Mouse (Mus musculus) liver, embryonic 14.5 days (tissue): ENCODE measurements around the gene Olfr1369-ps1. TPM values are rescaled to one million over a fixed set of nuclear protein-coding genes. Genes with fewer than 3 reads are reported as not detected.

ENCODE experiments used
- ATAC-seq: fragments of 200-750 bp; cut with Nextera tagmentation; 2 replicates; pipeline ENCODE4 v1.8.0; 2017; ENCODE audit warnings: moderate number of reproducible peaks, mild to moderate bottlenecking, moderate library complexity; ENCODE audit not compliant: insufficient read depth
- DNase-seq, 3 experiments: peaks; one replicate each; pipeline ENCODE4 v3.0.0-alpha.2; 2012 to 2013; ENCODE audit warnings: low read depth in 3 of 3, low spot score in 3 of 3
- H3K27ac ChIP-seq: fragments of 300-500 bp; sonication (generic); 2 replicates; pipeline ENCODE4 v1.5.1; 2014; ENCODE audit warnings: moderate library complexity, mild to moderate bottlenecking, control low read depth, inconsistent platforms
- H3K27me3 ChIP-seq: fragments of 300-500 bp; sonication (generic); 2 replicates; pipeline ENCODE4 v1.6.1; 2014; ENCODE audit warnings: mild to moderate bottlenecking, low read length, moderate library complexity; ENCODE audit not compliant: control insufficient read depth, insufficient read depth
- H3K36me3 ChIP-seq: fragments of 300-500 bp; sonication (generic); replicated peaks from 2 replicates; pipeline ENCODE4 v1.6.1; 2014; ENCODE audit warnings: low read depth; ENCODE audit not compliant: control insufficient read depth, insufficient read depth
- H3K4me1 ChIP-seq, 2 experiments: fragments of 200-500 bp in 1 of 2; fragments of 300-500 bp in 1 of 2; sonication (generic) in 1 of 2; replicated peaks; 2 replicates each; pipeline ENCODE4 v1.6.1; 2012 to 2014; ENCODE audit warnings: antibody characterized with exemption in 1 of 2, inconsistent platforms in 1 of 2, low read length in 1 of 2; ENCODE audit not compliant: control insufficient read depth in 2 of 2, insufficient read depth in 2 of 2
- H3K4me2 ChIP-seq: fragments of 300-500 bp; sonication (generic); 2 replicates; pipeline ENCODE4 v1.6.1; 2014; ENCODE audit warnings: low read depth, mild to moderate bottlenecking, control low read depth, moderate library complexity
- H3K4me3 ChIP-seq, 2 experiments: fragments of 200-500 bp in 1 of 2; fragments of 300-500 bp in 1 of 2; sonication (generic) in 1 of 2; 2 replicates each; pipeline ENCODE4 v1.5.1; 2012 to 2014; ENCODE audit warnings: low read depth in 2 of 2, low read length in 2 of 2, mild to moderate bottlenecking in 2 of 2, control low read depth in 1 of 2, inconsistent platforms in 1 of 2, moderate library complexity in 1 of 2; ENCODE audit not compliant: insufficient read depth in 1 of 2
- H3K9ac ChIP-seq: fragments of 300-500 bp; sonication (generic); replicated peaks from 2 replicates; pipeline ENCODE4 v1.6.1; 2014; ENCODE audit warnings: mild to moderate bottlenecking, control low read depth, moderate library complexity
- H3K9me3 ChIP-seq: fragments of 300-500 bp; sonication (generic); 2 replicates; pipeline ENCODE4 v1.6.1; 2016; ENCODE audit warnings: low read length, mixed read lengths; ENCODE audit not compliant: control insufficient read depth
- CTCF ChIP-seq: IDR thresholded peaks from 2 replicates; pipeline ENCODE4 v1.5.1; 2016; ENCODE audit warnings: antibody characterized with exemption, low read depth, control low read depth
- EP300 ChIP-seq: IDR thresholded peaks from 2 replicates; pipeline ENCODE4 v1.6.1; 2016; ENCODE audit warnings: antibody characterized with exemption, low read depth
- WGBS: fragments of 180-500 bp; shearing (Covaris S2); extraction: QIAGEN DNeasy Blood & Tissue Kit; methylation state at CpG from one replicate; pipeline ENCODE4 v1.1.7; 2014; ENCODE audit not compliant: insufficient replicate concordance; 5-methylcytosine and 5-hydroxymethylcytosine counted together
- polyA plus RNA-seq, 2 experiments: library from polyadenylated mRNA; depleted of rRNA in 1 of 2; stranded (reverse) in 1 of 2; unstranded in 1 of 2; fragments of >200 nt; fragmentation: Nextera tagmentation in 1 of 2; extraction: Ambion mirVana in 1 of 2; gene quantifications; 2 replicates each; pipeline versions ENCODE4 v1.2.1 to v1.2.3; 2012 to 2014

Olfr1369-ps1 gene
- polyA plus RNA-seq, 2 experiments: 0.03 TPM; not detected in 1

- Histone ChIP-seq H3K27ac (peak overlapping the region; percentile 83), H3K4me1 (peaks cover 8 to 13% of the 10 kb centered on the region in 2 experiments), H3K27me3 (no peaks in the 10 kb centered on the region; the same call in 1 of the 2 replicates), H3K36me3 (no peaks in the 10 kb centered on the region), H3K4me3 (peak overlapping the region; percentile 77 to 98; a peak in 3 of 4 replicates), H3K9ac (peak overlapping the region; percentile 81), H3K9me3 (no peaks in the 10 kb centered on the region), H3K4me2 (peak overlapping the region; percentile 99)
- TF ChIP-seq CTCF: no peak
- no peak; the same call in 1 of the 2 replicates for TF ChIP-seq EP300
- peak; percentile 44; the same call in 1 of the 2 replicates for ATAC-seq
- peak in 1 of 3 experiments; percentile 56 for DNase-seq
- under 1% methylated on average over 8 of the region's 8 CpGs for WGBS
Measured at GRCm38 (mm10) chr13:21167910-21168300, 56.6 kb downstream of the Olfr1369-ps1 start.

- peak overlapping the region; percentile 83 for H3K27ac ChIP-seq
- H3K9ac ChIP-seq: peak overlapping the region; percentile 81
- no peak for TF ChIP-seq EP300
- no peak for TF ChIP-seq CTCF
- no peaks in the 10 kb centered on the region; the same call in 1 of the 2 replicates for H3K27me3 ChIP-seq
- no peak for ATAC-seq
- peak in 1 of 3 experiments; percentile 65 for DNase-seq
- H3K4me1 ChIP-seq: peaks cover 8 to 19% of the 10 kb centered on the region in 2 experiments
- H3K4me3 ChIP-seq: peak overlapping the region; percentile 77 to 98
- H3K9me3 ChIP-seq: no peaks in the 10 kb centered on the region
- peak overlapping the region; percentile 99 for H3K4me2 ChIP-seq
- no peaks in the 10 kb centered on the region for H3K36me3 ChIP-seq
- WGBS: 0% methylated on average over 16 of the region's 16 CpGs
Measured at GRCm38 (mm10) chr13:21168371-21169011, 57.2 kb downstream of the Olfr1369-ps1 start.

Other genes starting within 250 kb of the Olfr1369-ps1 start
- gene Olfr1370, start 36.5 kb upstream of the Olfr1369-ps1 start, polyA plus RNA-seq (2012; rRNA removed): not detected in 2 replicates
- not detected in 2 replicates for gene Olfr1370, start 36.5 kb upstream of the Olfr1369-ps1 start, polyA plus RNA-seq (2014; fragmentation: Nextera tagmentation; extraction: Ambion mirVana)
- gene Olfr263, start 18.2 kb downstream of the Olfr1369-ps1 start, polyA plus RNA-seq (2012; rRNA removed): not detected in 2 replicates
- gene Olfr263, start 18.2 kb downstream of the Olfr1369-ps1 start, polyA plus RNA-seq (2014; fragmentation: Nextera tagmentation; extraction: Ambion mirVana): not detected in 2 replicates
- not detected in 2 replicates for gene Olfr1368, start 34.4 kb downstream of the Olfr1369-ps1 start, polyA plus RNA-seq (2012; rRNA removed)
- not detected in 2 replicates for gene Olfr1368, start 34.4 kb downstream of the Olfr1369-ps1 start, polyA plus RNA-seq (2014; fragmentation: Nextera tagmentation; extraction: Ambion mirVana)
- gene Trim27, start 68.0 kb downstream of the Olfr1369-ps1 start, polyA plus RNA-seq (2012; rRNA removed): 28.0 and 36.9 TPM in 2 replicates
- gene Trim27, start 68.0 kb downstream of the Olfr1369-ps1 start, polyA plus RNA-seq (2014; fragmentation: Nextera tagmentation; extraction: Ambion mirVana): 50.9 and 56.1 TPM in 2 replicates
- not detected in 2 replicates for gene Gpx5, start 181.2 kb downstream of the Olfr1369-ps1 start, polyA plus RNA-seq (2012; rRNA removed)
- gene Gpx5, start 181.2 kb downstream of the Olfr1369-ps1 start, polyA plus RNA-seq (2014; fragmentation: Nextera tagmentation; extraction: Ambion mirVana): not detected in 2 replicates
- 0.02 TPM in 1 of 2 replicates, not detected in the other for gene Gpx6, start 200.6 kb downstream of the Olfr1369-ps1 start, polyA plus RNA-seq (2012; rRNA removed)
- gene Gpx6, start 200.6 kb downstream of the Olfr1369-ps1 start, polyA plus RNA-seq (2014; fragmentation: Nextera tagmentation; extraction: Ambion mirVana): not detected in 2 replicates
- not detected in 2 replicates for gene Olfr1367, start 235.4 kb downstream of the Olfr1369-ps1 start, polyA plus RNA-seq (2012; rRNA removed)
- not detected in 2 replicates for gene Olfr1367, start 235.4 kb downstream of the Olfr1369-ps1 start, polyA plus RNA-seq (2014; fragmentation: Nextera tagmentation; extraction: Ambion mirVana)